Mouse (Mus musculus): ENCODE results near the gene Cd47.

- TF ChIP-seq CTCF (conservative IDR thresholded peaks at IDR 0.05; ENCODE audit: low read length) (no peak), POU5F1 (IDR thresholded peaks at IDR 0.05; ENCODE audit: borderline replicate concordance, low read length) (no peak), NANOG (IDR thresholded peaks at IDR 0.05; ENCODE audit: borderline replicate concordance, low read length) (no peak)
Measured at GRCm38 (mm10) chr16:49781556-49782156, 18.7 kb upstream of the Cd47 start.

All from E14TG2a.4 (cell line).